Mouse (Mus musculus): ENCODE results near the gene Rpl15.

DNA sequence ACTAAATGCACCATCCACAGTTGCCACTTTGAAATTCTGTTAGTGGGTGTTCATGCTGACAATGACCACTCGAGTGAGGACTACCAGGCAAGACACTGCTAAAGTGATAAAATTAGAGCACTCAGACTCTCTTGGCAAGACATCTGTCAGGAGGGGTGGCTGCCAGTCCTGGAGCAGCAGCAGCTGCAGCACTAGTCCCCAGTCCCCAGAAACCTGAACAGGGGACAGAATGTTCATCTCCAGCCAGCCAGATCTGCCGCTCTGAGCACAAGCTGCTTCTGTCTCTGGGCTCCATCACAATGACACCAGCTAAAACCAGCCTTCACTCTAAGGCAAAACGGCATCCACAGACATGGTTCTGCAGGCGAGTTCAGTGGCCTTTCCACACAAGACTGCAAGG is 32.1 kb upstream of the Rpl15 start:
- TF ChIP-seq CTCF (IDR thresholded peaks at IDR 0.05; ENCODE audit: low read depth, low read length) (no peak), POLR2A (IDR thresholded peaks at IDR 0.05; ENCODE audit: insufficient read depth, low read length) (no peak)

All from ES-Bruce4 (cell line).